Mouse (Mus musculus): ENCODE results near the gene Cers5. TPM values are rescaled to one million over a fixed set of nuclear protein-coding genes. Genes with fewer than 3 reads are reported as not detected.

Gene Cers5
- 62.7 TPM for total RNA-seq (2023)

GRCm38 (mm10) chr15:99772881-99772924 lies at the start of gene Cers5:
Gene Cers5, minus strand, starts transcription at chr15:99772885.

GRCm38 (mm10) chr15:99725341-99726155 lies 47.1 kb downstream of the Cers5 start, which contains the start of gene Cox14:
Gene Cox14, plus strand, starts transcription at chr15:99725618.

GRCm38 (mm10) chr15:99717386-99718334 lies 55.0 kb downstream of the Cers5 start, which contains the start of gene Gpd1:
Gene Gpd1, plus strand, starts transcription at chr15:99717515.

GRCm38 (mm10) chr15:99705440-99706048 lies 67.1 kb downstream of the Cers5 start, which contains the start of gene Gm17349:
Gene Gm17349, minus strand, starts transcription at chr15:99705490.

GRCm38 (mm10) chr15:99701999-99702900 lies 70.4 kb downstream of the Cers5 start, which contains the start of gene Smarcd1:
Gene Smarcd1, plus strand, starts transcription at chr15:99702129.

Other genes with a start within 250 kb of the Cers5 start
- gene Faim2, start 244.7 kb downstream of the Cers5 start, total RNA-seq (2023): not detected
- not detected for gene Aqp2, start 193.8 kb downstream of the Cers5 start, total RNA-seq (2023)
- gene Aqp5, start 182.1 kb downstream of the Cers5 start, total RNA-seq (2023): not detected
- gene Aqp6, start 171.5 kb downstream of the Cers5 start, total RNA-seq (2023): not detected
- 6.7 TPM for gene Racgap1, start 121.2 kb downstream of the Cers5 start, total RNA-seq (2023)
- not detected for gene Asic1, start 102.5 kb downstream of the Cers5 start, total RNA-seq (2023)
- 64.2 TPM for gene Smarcd1, start 70.8 kb downstream of the Cers5 start, total RNA-seq (2023)
- 2.6 TPM for gene Gm17349, start 67.4 kb downstream of the Cers5 start, total RNA-seq (2023)
- gene Gpd1, start 55.4 kb downstream of the Cers5 start, total RNA-seq (2023): 1.3 TPM
- 53.3 TPM for gene Cox14, start 47.3 kb downstream of the Cers5 start, total RNA-seq (2023)
- 0.59 TPM for gene Lima1, start 102.6 kb upstream of the Cers5 start, total RNA-seq (2023)
- gene Fam186a, start 194.2 kb upstream of the Cers5 start, total RNA-seq (2023): not detected
- gene Larp4, start 197.2 kb upstream of the Cers5 start, total RNA-seq (2023): 63.7 TPM

Data from CD4-positive naive resting alpha-beta T cell, adult 76 days (primary cell).